Mouse (Mus musculus): ENCODE measurements around the gene Ripk4. TPM values are rescaled to one million over a fixed set of nuclear protein-coding genes. Genes with fewer than 3 reads are reported as not detected.
A peak's percentile ranks its signal among the peaks of the same experiment; 100 is the strongest.

Ripk4 gene
- total RNA-seq (2017) = not detected in 2 replicates

DNA sequence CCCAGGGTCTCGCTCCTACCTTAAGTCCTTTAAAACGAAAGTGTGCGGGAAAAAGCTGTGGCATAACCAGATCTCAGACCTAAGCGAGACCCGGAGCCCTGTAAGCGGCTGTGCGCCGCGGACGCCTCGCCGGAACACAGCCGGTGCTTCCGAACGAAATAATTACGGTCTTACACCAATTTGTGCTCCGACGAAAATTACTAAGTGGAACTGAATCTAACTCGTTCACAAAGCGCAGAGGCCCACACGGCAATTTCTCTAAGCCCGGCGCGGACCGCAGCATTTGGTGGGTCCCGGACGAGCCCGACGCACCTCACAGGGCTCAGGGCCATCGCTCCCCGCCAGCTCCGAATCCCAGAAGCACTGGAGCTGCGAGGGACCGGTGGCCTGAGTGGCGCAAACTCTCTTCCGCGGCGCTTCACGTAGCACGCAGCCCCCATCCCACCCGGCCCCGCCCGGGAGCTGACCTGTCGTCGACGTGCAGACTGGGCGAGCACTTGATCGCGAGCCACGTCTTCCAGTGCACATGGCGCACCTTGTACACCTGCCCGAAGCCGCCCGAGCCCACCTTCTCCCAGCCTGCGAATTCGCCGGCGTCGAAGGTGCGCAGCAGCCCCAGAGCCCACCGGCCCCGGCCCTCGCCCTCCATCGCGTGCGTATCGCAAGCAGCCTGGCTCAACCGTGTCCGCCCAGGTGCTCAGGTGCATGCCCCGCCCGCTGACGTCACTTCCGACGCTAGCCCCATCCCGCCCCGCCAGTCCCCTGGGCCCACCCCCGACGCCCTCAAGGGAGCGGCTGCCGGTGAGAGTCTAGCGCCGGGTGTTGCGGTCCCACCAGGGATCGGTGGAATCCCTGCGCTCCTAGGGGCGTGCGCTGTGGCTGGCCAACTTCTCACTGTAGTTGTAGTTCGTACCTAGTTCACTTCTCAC is at the start of gene Ripk4:
Gene Ripk4, minus strand, starts transcription at position 727 of the 929 bp plus-strand sequence.
- peak; percentile 34 for ATAC-seq (replicated peaks; ENCODE audit: low read depth, poor library complexity, severe bottlenecking)

DNA sequence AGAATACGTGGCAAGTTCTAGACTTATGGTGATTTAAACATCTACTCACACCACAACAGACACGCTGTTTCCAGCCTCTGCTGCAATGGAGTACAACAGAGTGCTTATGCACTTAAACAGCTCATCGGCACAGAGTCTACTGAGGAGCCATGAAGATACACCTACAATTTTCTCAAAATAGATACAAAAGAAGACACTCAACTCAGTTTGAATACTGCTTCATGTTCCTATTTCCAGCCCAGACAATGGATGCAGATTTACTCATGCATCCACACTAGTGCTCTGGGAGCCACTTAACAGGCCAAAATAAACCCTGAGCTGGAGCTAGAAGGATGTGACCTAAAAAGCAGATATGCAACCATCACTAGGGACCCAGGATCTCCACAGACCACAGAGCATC is 45.3 kb upstream of the Ripk4 start:
- ATAC-seq (replicated peaks; ENCODE audit: low read depth, poor library complexity, severe bottlenecking) = no peak

DNA sequence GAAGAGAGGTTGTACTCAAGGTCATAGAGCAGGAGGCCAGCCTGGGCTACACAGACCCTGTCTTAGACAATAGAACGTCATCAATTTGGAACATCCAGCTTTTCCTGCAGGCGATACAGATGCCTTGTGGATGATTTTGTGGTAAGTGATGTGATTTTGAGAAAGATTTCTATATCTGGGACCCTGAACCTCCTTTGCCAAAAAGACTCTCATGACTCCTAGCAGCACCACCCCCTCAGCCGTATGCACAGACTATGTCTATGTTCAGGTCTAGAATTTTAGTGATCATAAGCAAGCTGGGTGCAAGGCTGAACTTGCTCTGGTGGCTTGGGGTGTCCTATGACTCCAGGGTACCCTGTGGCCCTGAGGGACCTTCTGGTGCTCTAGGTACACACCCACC is 42.1 kb upstream of the Ripk4 start:
- no peak for ATAC-seq (replicated peaks; ENCODE audit: low read depth, poor library complexity, severe bottlenecking)

DNA sequence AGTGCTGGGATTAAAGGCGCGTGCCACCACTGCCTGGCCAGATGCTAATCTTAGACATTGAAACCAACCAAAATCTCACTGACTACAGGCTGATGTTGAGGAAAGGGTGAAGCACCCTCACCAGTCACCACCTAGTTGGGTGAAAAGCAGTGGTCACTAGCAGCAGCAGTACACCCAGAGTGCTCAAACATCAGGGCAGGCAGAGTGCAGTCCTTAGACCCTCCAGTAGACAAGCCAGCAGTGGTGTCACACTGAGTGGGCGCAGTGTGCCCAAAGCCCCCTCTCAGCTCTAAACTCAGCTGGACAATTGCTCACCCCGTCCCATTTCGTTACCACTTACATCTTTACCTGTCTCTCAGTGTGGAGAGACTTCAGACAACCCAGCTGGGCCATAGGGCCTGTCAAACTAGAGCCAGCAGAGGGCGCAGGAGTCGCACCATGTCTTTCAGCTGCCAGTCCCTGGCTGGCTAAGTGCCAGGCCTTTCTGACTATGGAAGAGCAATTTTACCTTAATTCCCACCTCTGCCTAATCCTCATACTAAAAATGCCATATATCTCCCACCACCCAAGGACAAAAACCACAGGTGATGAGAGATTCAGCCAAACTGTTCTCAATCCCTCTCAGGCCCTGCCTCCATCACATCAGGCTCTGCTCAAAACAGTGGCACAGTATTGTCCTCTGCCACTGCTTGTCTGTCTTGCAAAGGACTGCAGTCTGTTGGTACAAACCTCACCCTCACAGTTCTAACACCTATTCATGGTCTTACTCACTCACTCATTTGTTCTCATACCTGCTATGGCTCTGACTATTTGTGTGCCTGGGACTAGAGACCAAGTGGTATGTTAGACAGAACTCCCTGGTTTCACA is 41.3 kb upstream of the Ripk4 start:
- ATAC-seq (replicated peaks; ENCODE audit: low read depth, poor library complexity, severe bottlenecking) = peak; percentile 75

DNA sequence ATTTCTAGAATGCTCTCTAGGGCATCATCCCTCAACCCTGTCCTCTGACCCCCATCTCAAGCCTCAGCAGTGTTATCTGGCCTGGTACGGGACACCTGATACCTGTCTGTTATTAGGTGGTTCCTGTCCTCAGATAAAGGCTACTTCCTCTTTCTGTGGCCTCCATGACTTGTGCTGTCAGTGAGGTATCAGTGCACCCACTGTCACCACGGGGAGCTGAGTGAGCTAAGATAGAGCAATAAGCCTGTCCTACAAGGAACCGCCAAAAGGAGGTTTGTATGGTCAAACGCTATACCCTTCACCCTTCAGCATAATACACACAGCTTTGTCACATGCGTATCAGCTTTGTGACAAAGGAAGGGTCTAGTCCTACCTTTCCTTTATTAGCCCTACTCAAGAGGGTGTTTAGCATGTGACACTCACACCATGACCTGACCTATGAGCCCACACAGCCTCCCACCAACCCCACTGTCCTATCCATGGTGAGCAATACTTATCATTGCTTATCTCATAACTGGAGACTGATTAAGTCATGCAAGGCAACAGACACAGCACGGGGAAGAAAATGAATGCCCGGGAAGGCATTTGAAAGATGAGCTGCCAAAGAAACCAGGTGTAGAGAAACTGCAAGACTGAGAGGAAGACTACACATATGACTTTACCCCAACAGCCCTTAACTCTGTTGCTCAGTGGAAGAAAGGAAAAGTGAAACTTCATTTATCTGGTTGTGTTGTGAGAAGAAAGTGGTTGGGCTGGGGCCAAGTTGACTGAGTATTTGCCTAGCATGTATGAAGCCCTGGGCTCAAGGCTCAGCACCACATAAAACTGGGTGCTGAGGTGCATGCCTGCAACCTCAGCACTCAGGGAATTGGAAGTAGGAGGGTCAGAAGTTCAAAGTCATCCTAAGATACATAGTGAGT is 34.6 kb upstream of the Ripk4 start:
- ATAC-seq (replicated peaks; ENCODE audit: low read depth, poor library complexity, severe bottlenecking) = peak; percentile 67

DNA sequence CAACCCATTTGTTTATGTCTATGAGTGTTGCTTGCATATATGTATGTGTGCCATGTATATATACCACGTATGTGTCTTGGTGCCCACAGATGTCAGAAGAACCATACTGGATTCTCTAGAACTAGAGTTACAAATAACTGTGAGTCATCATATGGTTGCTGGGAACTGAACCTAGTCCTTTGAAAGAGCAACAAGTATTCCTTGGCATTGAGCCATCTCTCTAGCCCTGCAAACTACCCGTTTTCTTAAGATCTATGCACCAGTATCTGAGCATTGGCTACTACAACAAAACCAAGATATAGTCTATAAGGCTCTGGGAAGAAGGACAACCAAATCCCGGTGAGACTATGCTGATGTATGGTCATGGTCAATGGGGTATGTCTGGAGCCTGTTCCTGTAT is 33.6 kb upstream of the Ripk4 start:
- no peak for ATAC-seq (replicated peaks; ENCODE audit: low read depth, poor library complexity, severe bottlenecking)

DNA sequence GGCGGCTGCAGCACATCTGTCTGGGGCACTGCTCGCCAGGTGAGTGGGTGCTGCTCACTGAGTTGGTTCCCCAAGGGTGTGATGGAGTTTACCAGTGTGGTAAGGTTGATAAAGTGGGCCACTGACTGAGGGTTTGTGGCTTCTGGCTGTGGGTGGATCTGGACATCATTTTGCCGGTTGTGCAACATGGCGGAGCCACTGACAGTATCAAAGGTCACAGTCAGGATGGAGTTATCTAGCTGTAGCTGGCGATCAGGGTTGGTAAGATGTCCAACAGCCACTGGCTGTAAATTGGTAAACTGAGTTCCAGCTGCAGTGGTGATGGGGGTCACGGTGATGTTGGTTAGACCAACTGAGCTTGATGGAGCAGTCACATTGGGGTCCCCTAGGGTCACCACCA is 30.7 kb upstream of the Ripk4 start:
- no peak for ATAC-seq (replicated peaks; ENCODE audit: low read depth, poor library complexity, severe bottlenecking)

DNA sequence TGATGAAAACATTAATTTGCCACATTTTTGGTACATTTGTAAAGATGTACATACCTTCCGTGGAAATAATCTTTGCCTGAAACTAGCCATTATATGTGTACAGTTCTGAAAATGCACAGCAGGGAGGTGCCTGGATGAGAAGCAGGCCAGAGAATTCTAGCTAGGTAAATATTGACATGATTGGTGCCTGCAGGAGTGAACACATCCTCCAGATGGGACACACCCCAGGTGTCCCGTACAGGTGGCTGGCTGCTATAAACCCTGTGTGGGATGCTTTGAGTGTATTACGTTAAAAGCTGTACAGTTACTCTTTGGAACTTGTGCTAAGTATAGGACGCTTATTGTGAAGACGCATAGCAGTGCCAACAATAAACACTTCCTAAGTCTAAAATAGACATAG is 19.5 kb upstream of the Ripk4 start:
- no peak for ATAC-seq (replicated peaks; ENCODE audit: low read depth, poor library complexity, severe bottlenecking)

DNA sequence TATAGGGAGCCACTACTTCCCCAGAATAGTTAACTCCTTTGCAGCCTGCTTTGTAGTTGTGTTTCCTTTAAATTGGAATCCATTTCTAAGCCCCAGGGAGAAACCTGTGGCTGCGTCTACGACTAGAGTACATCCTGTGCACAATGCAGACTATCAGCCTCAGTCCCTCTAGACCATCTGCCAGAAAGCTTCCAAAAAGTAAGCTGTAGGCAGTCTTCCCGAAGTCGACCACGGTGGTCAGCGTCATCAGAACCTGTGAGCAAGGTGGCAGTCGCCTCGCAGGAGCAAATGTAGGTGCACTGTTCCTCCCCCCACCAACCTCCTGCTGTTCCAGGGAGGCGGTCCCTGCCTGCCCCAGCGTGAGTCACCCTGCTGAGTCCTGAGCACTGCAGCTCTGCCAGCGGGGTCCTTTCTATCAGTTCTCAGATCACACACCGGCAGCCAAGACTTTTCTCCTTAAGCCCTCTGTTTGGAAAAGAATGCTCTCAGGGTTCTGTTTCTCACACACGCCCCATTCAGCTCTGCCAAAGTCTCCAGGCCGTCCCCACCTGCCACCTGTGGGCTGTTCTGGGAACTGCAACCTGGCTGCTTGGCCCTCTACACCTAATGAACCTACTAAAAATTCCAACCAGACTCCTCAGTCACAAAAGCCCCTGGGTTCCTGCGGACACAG is 14.9 kb upstream of the Ripk4 start:
- ATAC-seq (replicated peaks; ENCODE audit: low read depth, poor library complexity, severe bottlenecking) = peak; percentile 99

DNA sequence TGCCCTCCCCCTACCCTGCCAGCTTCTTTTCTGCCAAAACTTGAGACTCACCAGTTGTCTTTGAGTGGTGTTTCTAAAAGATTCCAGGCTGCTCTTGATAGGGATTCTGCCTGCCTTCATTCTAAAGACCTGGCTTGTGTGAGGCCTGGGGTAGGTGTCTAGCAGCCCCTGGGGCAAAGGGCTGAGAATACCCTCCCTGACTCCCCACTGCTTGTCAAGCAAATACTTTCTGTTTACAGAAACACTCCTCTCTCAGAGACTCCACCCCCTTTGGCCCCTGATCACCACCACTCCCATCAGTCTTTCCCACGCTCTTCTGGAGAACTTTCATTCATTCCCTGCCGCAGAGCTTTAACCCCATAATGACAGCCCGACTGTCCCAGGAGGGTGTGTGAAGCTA is 2.9 kb upstream of the Ripk4 start:
- ATAC-seq (replicated peaks; ENCODE audit: low read depth, poor library complexity, severe bottlenecking) = no peak

DNA sequence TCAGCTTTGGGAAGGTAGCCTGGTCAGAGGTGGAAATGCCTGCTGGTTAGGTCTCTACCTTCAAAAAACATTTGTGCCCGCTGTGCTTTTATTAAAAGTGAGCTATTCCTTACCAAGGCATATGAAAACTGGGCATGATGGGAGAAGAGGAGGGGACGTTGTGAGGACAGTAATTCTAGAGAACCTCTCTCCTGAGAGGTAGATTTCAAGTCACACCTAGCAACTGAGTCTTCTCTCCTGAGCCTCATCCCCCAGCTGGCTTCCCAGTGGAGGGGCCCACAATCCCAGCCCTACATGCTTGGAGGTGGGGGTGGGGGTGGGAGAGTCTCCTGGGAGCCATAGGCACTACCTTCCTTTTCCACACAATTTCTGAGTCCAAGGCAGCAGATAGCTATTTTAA is 1.0 kb upstream of the Ripk4 start:
- ATAC-seq (replicated peaks; ENCODE audit: low read depth, poor library complexity, severe bottlenecking) = no peak

DNA sequence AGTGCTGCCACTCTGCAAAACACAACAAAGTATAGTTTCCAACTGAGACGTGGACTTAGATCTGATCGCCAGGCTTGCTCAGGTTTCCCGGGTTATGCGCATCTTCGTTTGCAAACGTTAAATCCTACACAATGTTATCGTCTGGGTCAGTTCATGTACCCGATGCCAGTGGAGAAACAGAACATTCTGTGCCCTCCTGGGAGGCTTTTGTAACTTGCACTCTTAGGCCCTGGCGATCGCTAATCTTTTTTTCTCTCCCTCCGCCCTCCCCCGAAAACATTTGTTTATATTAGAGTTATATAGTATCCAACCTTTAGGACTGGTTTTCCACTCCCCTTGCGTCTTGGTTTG is 378 bp upstream of the Ripk4 start:
- no peak for ATAC-seq (replicated peaks; ENCODE audit: low read depth, poor library complexity, severe bottlenecking)

DNA sequence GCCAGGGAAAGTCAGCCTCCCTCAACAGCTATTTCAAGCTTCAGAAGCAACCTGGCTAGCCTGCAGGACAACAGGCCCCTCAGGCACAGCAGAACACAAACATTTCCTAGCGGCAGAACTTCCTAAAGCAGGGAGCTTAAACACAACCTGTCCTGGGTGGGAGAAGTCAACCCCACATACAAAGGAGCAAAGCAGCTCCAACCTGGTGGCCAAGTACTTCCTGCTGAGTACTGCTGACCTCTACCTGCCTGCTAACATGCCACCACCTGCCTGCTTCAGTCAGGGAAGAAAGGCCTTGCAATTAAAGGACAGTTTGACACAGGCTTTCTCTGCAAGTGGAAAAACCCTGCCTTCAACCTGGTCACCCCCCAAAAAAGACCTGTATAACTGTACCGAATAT is 1.8 kb downstream of the Ripk4 start:
- ATAC-seq (replicated peaks; ENCODE audit: low read depth, poor library complexity, severe bottlenecking) = no peak

DNA sequence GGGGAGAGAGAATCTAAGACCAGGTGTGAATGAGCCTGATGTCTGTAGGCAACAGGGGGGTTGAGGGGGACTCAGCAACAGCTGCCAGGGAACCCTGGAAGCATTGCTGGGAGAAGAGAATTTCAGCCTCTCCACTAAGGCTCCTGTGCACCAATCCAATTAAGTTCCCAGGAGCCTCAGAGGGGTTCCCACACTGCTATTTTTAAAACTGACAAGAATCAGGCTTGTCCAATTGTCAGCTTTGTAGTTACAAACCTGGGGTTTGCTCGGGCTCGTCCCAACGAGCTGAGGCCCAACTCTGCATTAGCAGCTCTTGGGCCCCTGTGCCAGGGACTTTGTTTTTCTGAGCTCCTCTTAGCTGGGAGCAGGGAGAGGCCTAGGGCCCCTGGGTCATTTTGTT is 3.9 kb downstream of the Ripk4 start:
- no peak for ATAC-seq (replicated peaks; ENCODE audit: low read depth, poor library complexity, severe bottlenecking)

DNA sequence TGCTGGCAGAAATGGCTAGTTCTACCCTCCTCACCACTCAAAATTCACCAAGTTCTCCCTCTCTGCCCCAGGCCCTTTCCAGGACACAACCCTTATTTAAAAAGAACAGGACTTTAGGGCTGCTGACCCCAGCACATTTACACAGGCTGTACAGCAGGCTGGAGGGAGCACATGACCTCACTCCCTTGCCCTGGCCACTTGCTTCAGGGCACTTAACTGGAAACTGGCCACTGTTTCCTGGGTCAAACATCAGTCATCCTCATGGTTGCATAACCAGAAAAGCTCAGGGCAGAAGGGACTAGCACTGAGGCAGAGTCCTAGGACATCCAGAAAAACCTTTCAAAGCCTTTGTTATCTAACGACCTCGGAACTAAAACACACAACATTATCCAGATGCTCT is 5.3 kb downstream of the Ripk4 start:
- ATAC-seq (replicated peaks; ENCODE audit: low read depth, poor library complexity, severe bottlenecking) = no peak

DNA sequence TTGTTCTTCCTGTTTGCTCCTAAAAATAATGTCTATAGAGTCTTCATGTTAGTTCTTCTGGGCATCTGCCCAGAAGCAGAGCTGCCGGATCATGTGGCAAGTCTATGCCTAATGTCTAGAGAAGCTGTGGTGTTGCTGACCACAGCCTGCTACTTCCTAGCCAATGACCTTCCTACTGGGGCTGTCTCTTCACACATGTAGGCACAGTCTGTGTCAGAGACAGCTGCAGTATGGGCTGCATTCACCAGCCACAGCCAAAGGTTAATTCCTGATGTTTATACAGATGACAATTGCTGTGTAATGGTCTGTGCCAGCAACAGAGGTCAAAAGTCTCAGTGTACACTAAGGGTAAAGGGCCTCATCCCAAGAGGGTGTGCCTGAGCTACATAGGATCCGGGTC is 7.1 kb downstream of the Ripk4 start:
- ATAC-seq (replicated peaks; ENCODE audit: low read depth, poor library complexity, severe bottlenecking) = peak; percentile 34

DNA sequence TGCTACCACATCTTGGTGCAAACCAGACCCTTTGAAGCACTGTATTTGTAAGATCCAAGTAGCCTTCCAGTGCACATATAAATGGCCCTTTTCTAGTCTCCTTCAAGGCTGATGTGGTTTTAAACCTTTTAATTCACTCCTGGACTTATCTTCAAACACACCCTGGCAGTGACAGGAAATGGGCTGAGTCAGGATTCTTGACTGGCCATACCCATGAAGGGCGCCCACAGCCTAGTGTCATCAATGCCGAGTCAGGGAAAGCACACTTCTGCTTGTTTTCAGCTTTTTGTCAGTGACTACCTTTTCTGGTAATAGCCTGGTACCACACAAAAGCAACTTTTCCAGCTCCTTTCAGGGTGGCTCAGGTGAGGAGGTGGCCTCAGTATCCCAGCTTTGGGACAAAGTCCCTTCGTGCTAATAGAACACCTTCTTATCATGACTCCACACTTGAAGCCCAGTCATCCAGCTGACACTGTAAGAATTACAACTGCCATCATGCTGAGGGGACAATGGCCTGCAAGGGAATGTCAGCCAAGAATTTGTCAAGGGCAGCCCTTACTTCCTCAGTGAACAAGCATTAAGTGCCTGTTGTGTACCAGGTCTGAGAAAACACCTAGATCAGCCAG is 11.2 kb downstream of the Ripk4 start:
- peak; percentile 54 for ATAC-seq (replicated peaks; ENCODE audit: low read depth, poor library complexity, severe bottlenecking)

DNA sequence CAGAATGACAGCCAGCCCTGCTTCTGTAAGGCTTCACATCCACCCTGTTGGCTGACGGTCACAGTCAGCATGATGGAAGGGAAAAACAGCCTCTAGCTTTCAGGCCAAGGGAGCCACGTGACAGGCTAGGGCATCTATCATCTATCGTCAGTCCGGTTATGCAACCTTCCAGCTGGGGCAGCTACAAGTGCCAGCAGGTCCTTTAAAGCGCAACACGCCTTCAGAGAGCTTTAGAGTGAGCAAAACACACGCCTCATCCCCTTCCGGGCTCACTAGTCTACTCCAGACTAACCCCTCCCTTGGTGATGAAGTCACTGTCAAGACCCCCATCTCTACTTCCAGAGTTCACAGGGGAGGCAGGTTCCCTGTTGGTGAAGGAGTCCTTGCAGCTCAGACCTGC is 11.7 kb downstream of the Ripk4 start:
- peak; percentile 37 for ATAC-seq (replicated peaks; ENCODE audit: low read depth, poor library complexity, severe bottlenecking)

DNA sequence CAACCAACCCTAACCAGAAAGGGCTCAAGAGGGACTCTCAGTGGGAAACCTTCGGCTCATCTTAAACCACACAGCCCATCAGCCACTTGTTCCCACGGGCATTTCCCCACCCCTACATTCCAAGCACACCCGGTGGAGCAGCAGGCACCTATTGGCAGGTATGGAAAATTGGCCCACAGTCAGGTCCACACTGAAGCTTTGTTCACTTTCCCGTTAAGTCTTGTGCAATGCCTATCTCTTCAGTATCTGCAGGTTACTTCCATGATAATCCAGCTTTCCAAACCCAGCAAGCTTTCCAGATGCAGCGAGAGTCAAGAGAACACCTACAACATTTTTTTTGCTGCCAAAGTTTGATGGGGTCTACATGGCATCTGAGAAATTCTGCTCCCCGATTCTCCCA is 15.2 kb downstream of the Ripk4 start:
- ATAC-seq (replicated peaks; ENCODE audit: low read depth, poor library complexity, severe bottlenecking) = no peak

Measured in common myeloid progenitor, adult 5-6 weeks (primary cell).